Mouse (Mus musculus) stomach, postnatal 0 days (tissue): ENCODE measurements around the gene Gm45785.

Source experiments
- CTCF ChIP-seq: IDR thresholded peaks from 2 replicates; pipeline ENCODE4 v1.5.1; 2016; ENCODE audit warnings: antibody characterized with exemption, low read depth, mild to moderate bottlenecking, moderate library complexity
- EP300 ChIP-seq: optimal IDR thresholded peaks from 2 replicates; pipeline ENCODE3; 2016; ENCODE audit warnings: antibody characterized with exemption

- TF ChIP-seq CTCF (no peak), EP300 (no peak)
Measured at GRCm38 (mm10) chr7:140802629-140803028, 53.5 kb downstream of the Gm45785 start.
